Mouse (Mus musculus) lung, postnatal 0 days (tissue): ENCODE measurements around the gene Zfp385b. TPM values are rescaled to one million over a fixed set of nuclear protein-coding genes. Genes with fewer than 3 reads are reported as not detected.

Experiments
- ATAC-seq: fragments of 200-750 bp; cut with Nextera tagmentation; 2 replicates; pipeline ENCODE4 v1.8.0; 2017; ENCODE audit warnings: moderate library complexity
- DNase-seq: peaks from one replicate; pipeline ENCODE4 v3.0.0-alpha.2; 2016; ENCODE audit warnings: low spot score
- H3K27ac ChIP-seq: fragments of 300-500 bp; sonication (generic); 2 replicates; pipeline ENCODE4 v1.5.1; 2014; ENCODE audit warnings: antibody characterized with exemption, mild to moderate bottlenecking, low read length, mixed read lengths
- H3K27me3 ChIP-seq: fragments of 300-500 bp; sonication (generic); replicated peaks from 2 replicates; pipeline ENCODE4 v1.6.1; 2014; ENCODE audit warnings: low read length, mixed read lengths; ENCODE audit not compliant: insufficient read depth
- H3K36me3 ChIP-seq: fragments of 300-500 bp; sonication (generic); 2 replicates; pipeline ENCODE4 v1.6.1; 2014; ENCODE audit warnings: low read length, mixed read lengths; ENCODE audit not compliant: insufficient read depth
- H3K4me1 ChIP-seq: fragments of 300-500 bp; sonication (generic); 2 replicates; pipeline ENCODE4 v1.6.1; 2014; ENCODE audit warnings: antibody characterized with exemption, low read depth, low read length, mixed read lengths; ENCODE audit not compliant: insufficient read depth
- H3K4me2 ChIP-seq: fragments of 300-500 bp; sonication (generic); replicated peaks from 2 replicates; pipeline ENCODE4 v1.6.1; 2014; ENCODE audit warnings: low read depth, mild to moderate bottlenecking, low read length, moderate library complexity, mixed read lengths
- H3K4me3 ChIP-seq: fragments of 300-500 bp; sonication (generic); 2 replicates; pipeline ENCODE4 v1.5.1; 2014; ENCODE audit warnings: low read depth, low read length
- H3K9ac ChIP-seq: fragments of 300-500 bp; sonication (generic); replicated peaks from 2 replicates; pipeline ENCODE4 v1.6.1; 2014; ENCODE audit warnings: low read depth, mild to moderate bottlenecking
- H3K9me3 ChIP-seq: fragments of 300-500 bp; sonication (generic); 2 replicates; pipeline ENCODE4 v1.6.1; 2016; ENCODE audit warnings: low read length, mixed read lengths
- CTCF ChIP-seq: IDR thresholded peaks from 2 replicates; pipeline ENCODE4 v1.5.1; 2016; ENCODE audit warnings: antibody characterized with exemption, mild to moderate bottlenecking
- EP300 ChIP-seq: IDR thresholded peaks from 2 replicates; pipeline ENCODE4 v1.6.1; 2016; ENCODE audit warnings: antibody characterized with exemption, mild to moderate bottlenecking, control low read depth
- WGBS: fragments of 180-500 bp; shearing (Covaris S2); extraction: QIAGEN DNeasy Blood & Tissue Kit; methylation state at CpG from one replicate; pipeline ENCODE4 v1.1.7; 2014; 5-methylcytosine and 5-hydroxymethylcytosine counted together
- polyA plus RNA-seq: library from polyadenylated mRNA; unstranded; fragments of >200 nt; fragmentation: Nextera tagmentation; extraction: Ambion mirVana; gene quantifications from 2 replicates; pipeline ENCODE4 v1.2.1, GENCODE M21; 2015

Gene Zfp385b
- polyA plus RNA-seq, 1 experiment from 2014 or later = 13.9 TPM

DNA sequence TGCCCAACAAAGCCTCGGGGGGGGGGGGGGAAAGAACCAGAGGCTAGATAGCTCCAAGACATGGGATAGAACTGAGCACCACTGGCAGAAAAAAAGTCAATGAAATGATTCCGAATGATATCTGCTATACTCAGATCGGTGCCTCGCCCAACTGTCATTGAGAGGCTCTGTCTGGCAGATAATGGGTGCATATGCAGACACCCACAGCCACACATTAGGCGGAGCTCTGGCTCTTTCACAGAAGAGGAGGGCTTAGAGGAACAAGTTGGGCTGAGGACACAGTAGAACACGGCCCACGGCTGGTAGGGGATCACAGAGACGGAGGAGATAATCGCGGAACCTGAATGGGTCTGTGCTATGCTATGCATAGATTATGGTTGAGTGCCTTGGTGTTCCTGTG is 145.7 kb downstream of the Zfp385b start:
- no peak overlapping the region for H3K4me3 ChIP-seq
- DNase-seq (no peak), ATAC-seq (no peak)
- WGBS = 82% methylated on average over 10 of the region's 10 CpGs
- H3K4me1 ChIP-seq = no peaks in the 10 kb centered on the region
- H3K36me3 ChIP-seq = no peaks in the 10 kb centered on the region
- no peak overlapping the region for H3K4me2 ChIP-seq
- H3K27me3 ChIP-seq = no peaks in the 10 kb centered on the region
- TF ChIP-seq CTCF (no peak), EP300 (no peak)
- H3K9me3 ChIP-seq = no peaks in the 10 kb centered on the region
- H3K9ac ChIP-seq = no peak overlapping the region
- no peak overlapping the region for H3K27ac ChIP-seq

DNA sequence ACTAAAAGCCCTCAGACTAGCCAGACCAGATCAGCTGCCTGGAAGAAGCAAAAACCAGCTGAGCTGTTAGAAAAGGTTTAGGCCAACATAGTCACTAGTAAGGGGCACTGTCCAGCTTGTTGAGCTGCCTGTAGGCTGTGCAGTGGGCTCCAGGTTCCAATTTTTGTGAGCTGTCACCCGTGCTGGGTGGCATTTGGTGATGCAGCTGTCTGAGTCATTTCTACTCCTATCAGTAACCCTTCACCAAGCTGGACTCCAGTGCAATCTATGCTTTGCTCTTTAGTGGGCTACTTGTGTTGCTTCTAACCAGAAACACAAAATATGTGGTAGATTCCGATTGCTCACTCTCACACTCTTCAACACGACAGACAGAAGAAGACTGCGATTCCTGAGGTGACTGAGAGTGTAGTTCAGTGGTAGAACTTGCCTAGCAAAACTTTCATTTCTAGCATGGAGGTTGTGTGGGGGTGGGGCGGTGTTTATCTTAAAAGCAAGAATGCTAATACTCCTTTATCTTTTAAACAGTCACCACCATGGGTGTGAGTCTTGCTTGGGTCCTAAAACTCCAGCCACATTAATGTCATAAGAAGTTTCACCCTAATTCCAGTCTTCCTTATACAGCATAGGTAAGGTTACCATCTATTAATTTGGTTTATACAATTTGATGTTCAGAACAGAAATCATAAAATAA is 147.1 kb downstream of the Zfp385b start:
- no peaks in the 10 kb centered on the region for H3K9me3 ChIP-seq
- H3K27ac ChIP-seq = no peak overlapping the region
- 82% methylated on average over 5 of the region's 5 CpGs for WGBS
- H3K4me2 ChIP-seq = no peak overlapping the region
- H3K4me1 ChIP-seq = no peaks in the 10 kb centered on the region
- DNase-seq (no peak), ATAC-seq (no peak)
- TF ChIP-seq EP300 (no peak), CTCF (no peak)
- H3K9ac ChIP-seq = no peak overlapping the region
- no peaks in the 10 kb centered on the region for H3K27me3 ChIP-seq
- H3K4me3 ChIP-seq = no peak overlapping the region
- no peaks in the 10 kb centered on the region for H3K36me3 ChIP-seq

DNA sequence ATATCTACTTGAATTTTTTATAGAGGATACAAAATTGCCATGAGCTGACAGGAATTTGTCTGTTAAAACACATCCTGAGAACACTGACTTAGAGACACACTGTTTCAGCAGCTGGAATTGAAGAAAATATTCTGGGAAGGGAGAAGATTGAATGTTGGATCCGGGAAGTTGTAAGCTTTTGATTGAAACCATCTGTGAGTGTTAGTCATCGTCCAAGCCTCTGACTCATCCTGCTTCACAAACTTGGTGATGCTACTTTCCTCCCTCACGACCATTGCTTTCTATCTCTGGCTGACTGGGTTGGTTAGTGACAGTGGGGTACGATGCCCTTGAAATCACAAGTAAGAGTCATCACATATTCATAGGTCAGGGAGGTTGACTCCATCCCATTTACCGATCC is 157.3 kb downstream of the Zfp385b start:
- no peak overlapping the region for H3K9ac ChIP-seq
- H3K27ac ChIP-seq = no peak overlapping the region
- TF ChIP-seq EP300 = no peak
- no peak for TF ChIP-seq CTCF
- ATAC-seq (no peak), DNase-seq (peak; percentile 21)
- H3K9me3 ChIP-seq = no peaks in the 10 kb centered on the region
- H3K4me1 ChIP-seq = no peaks in the 10 kb centered on the region
- no peaks in the 10 kb centered on the region for H3K27me3 ChIP-seq
- no peak overlapping the region for H3K4me3 ChIP-seq
- 71% methylated on average over 5 of the region's 5 CpGs for WGBS
- no peak overlapping the region for H3K4me2 ChIP-seq
- no peaks in the 10 kb centered on the region for H3K36me3 ChIP-seq

DNA sequence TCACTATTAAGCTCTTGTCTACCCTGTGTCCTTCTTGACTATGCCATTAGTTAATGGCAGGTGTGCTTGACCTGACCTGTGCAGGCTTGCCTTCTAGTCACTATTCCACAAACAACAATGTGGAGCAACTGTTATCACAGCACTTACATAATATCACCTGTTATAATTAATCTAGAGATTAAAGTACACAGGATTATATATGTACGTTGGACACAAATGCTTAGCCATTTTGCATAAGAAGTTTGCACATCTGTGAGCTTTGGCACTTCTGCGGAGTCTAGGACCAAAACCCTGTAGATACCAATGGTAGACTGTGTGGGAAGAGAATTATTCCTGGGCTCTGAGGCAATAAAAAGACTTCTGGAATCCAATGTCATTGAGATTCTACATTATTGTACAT is 165.8 kb downstream of the Zfp385b start:
- Histone ChIP-seq H3K4me2 (no peak overlapping the region), H3K9me3 (no peaks in the 10 kb centered on the region), H3K4me3 (no peak overlapping the region), H3K27me3 (no peaks in the 10 kb centered on the region), H3K36me3 (no peaks in the 10 kb centered on the region), H3K27ac (no peak overlapping the region), H3K9ac (no peak overlapping the region), H3K4me1 (no peaks in the 10 kb centered on the region)
- DNase-seq (no peak), ATAC-seq (no peak)
- no peak for TF ChIP-seq CTCF
- no peak for TF ChIP-seq EP300
- WGBS = 95% methylated on average over 2 of the region's 2 CpGs

DNA sequence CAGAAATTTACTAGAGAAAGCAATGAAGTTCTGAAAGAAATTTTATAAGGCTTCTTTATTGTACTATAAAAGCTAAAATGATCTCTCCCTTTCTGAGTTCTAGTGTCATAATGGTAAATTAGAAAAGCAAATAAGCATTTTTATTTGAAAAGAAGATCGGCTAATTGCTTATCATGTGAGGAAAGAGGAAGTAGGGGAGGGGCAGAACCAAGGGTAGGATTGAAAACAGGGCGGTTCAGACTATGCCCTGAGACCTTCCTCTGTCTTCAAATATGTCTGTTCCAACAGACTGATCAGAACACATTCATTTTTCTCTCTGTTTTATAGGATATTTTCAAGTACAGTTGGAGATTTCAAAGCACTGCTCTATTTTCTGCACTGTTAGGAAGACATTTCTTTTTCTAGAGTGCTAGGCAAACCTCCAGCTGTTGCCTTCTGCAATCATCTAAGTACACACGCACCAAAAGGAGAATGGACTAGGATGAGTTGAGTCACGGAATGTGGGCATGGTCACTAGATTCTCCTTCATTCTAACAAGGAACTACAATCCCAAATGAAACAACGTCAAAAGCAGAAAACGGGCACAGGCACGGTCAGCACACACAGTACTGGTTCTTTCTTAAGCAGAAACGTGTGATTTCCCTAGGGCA is 177.8 kb downstream of the Zfp385b start:
- Histone ChIP-seq H3K9me3 (no peaks in the 10 kb centered on the region), H3K4me2 (no peak overlapping the region), H3K27ac (no peak overlapping the region), H3K36me3 (no peaks in the 10 kb centered on the region), H3K4me3 (no peak overlapping the region), H3K9ac (no peak overlapping the region), H3K27me3 (no peaks in the 10 kb centered on the region), H3K4me1 (no peaks in the 10 kb centered on the region)
- TF ChIP-seq CTCF = no peak
- TF ChIP-seq EP300 = no peak
- no peak for DNase-seq
- 80% methylated on average over 8 of the region's 8 CpGs for WGBS
- no peak for ATAC-seq

DNA sequence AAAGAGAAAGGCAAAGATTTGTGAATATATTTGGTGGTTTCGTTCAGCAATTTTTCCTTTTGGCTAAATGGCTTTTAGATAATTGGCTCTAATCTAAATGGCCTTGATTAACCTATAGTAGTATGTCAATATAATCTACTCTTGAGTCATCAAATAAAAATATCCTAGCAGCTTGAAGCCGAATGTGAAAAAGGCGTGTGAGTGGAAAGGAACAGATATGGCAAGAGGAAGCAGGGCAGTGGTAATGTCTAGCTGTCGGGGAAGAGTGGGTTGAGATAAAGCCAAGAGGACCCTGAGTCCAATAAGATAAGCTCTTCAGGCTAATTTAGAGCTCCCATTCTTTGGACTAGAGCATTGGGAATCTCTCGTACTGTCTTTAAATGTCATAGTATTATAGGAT is 179.4 kb downstream of the Zfp385b start:
- H3K27ac ChIP-seq = no peak overlapping the region
- ATAC-seq (no peak), DNase-seq (no peak)
- WGBS = 75% methylated on average over 5 of the region's 5 CpGs
- no peak overlapping the region for H3K4me3 ChIP-seq
- H3K9me3 ChIP-seq = no peaks in the 10 kb centered on the region
- no peak for TF ChIP-seq CTCF
- no peak for TF ChIP-seq EP300
- no peak overlapping the region for H3K4me2 ChIP-seq
- no peaks in the 10 kb centered on the region for H3K27me3 ChIP-seq
- no peak overlapping the region for H3K9ac ChIP-seq
- no peaks in the 10 kb centered on the region for H3K4me1 ChIP-seq
- no peaks in the 10 kb centered on the region for H3K36me3 ChIP-seq
